Mouse (Mus musculus) midbrain, postnatal 0 days (tissue): ENCODE results near the gene BC025920. TPM values are rescaled to one million over a fixed set of nuclear protein-coding genes. Genes with fewer than 3 reads are reported as not detected.
A peak's percentile ranks its signal among the peaks of the same experiment; 100 is the strongest.
"Not testable (repeated sequence)": the region's sequence is repeated elsewhere in the genome, so short reads cannot be mapped to it uniquely, and the experiment has no call there.

Experiments used
- ATAC-seq: fragments of 200-750 bp; cut with Nextera tagmentation; 2 replicates; pipeline ENCODE4 v1.8.0; 2017; ENCODE audit warnings: moderate number of reproducible peaks, mild to moderate bottlenecking, moderate TSS enrichment, moderate library complexity; ENCODE audit not compliant: low FRiP score
- DNase-seq: peaks from one replicate; pipeline ENCODE4 v3.0.0-alpha.2; 2015; ENCODE audit warnings: low spot score
- H3K27ac ChIP-seq: fragments of 300-500 bp; sonication (generic); 2 replicates; pipeline ENCODE4 v1.5.1; 2014; ENCODE audit warnings: low read depth, mild to moderate bottlenecking, low read length, mixed read lengths
- H3K27me3 ChIP-seq: fragments of 300-500 bp; sonication (generic); 2 replicates; pipeline ENCODE4 v1.6.1; 2014; ENCODE audit warnings: low read length, control low read depth, mixed read lengths; ENCODE audit not compliant: insufficient read depth
- H3K36me3 ChIP-seq: fragments of 300-500 bp; sonication (generic); 2 replicates; pipeline ENCODE4 v1.6.1; 2014; ENCODE audit warnings: low read length, control low read depth, mixed read lengths; ENCODE audit not compliant: insufficient read depth
- H3K4me1 ChIP-seq: fragments of 300-500 bp; sonication (generic); 2 replicates; pipeline ENCODE4 v1.6.1; 2014; ENCODE audit warnings: mild to moderate bottlenecking, control low read depth, antibody characterized with exemption, low read length, mixed read lengths; ENCODE audit not compliant: insufficient read depth
- H3K4me2 ChIP-seq: fragments of 300-500 bp; sonication (generic); 2 replicates; pipeline ENCODE4 v1.6.1; 2014; ENCODE audit warnings: low read depth, mild to moderate bottlenecking, low read length, mixed read lengths; ENCODE audit not compliant: poor library complexity, severe bottlenecking
- H3K4me3 ChIP-seq: fragments of 300-500 bp; sonication (generic); 2 replicates; pipeline ENCODE4 v1.5.1; 2014; ENCODE audit warnings: low read depth, mild to moderate bottlenecking, low read length, moderate library complexity
- H3K9ac ChIP-seq: fragments of 300-500 bp; sonication (generic); replicated peaks from 2 replicates; pipeline ENCODE4 v1.6.1; 2014; ENCODE audit warnings: mild to moderate bottlenecking, low read length, moderate library complexity, mixed read lengths; ENCODE audit not compliant: poor library complexity, severe bottlenecking
- H3K9me3 ChIP-seq: fragments of 300-500 bp; sonication (generic); 2 replicates; pipeline ENCODE4 v1.6.1; 2016; ENCODE audit warnings: low read length, control low read depth
- CTCF ChIP-seq: IDR thresholded peaks from 2 replicates; pipeline ENCODE4 v1.5.1; 2016; ENCODE audit warnings: antibody characterized with exemption, mild to moderate bottlenecking
- WGBS: fragments of 180-500 bp; shearing (Covaris S2); extraction: QIAGEN DNeasy Blood & Tissue Kit; methylation state at CpG from one replicate; pipeline ENCODE4 v1.1.7; 2014; 5-methylcytosine and 5-hydroxymethylcytosine counted together
- polyA plus RNA-seq: library from polyadenylated mRNA; unstranded; fragments of >200 nt; fragmentation: Nextera tagmentation; extraction: Ambion mirVana; gene quantifications from 2 replicates; pipeline ENCODE4 v1.2.1, GENCODE M21; 2015
- total RNA-seq: library from RNA; depleted of rRNA; stranded (reverse); fragments of >200 nt; gene quantifications from 2 replicates; pipeline ENCODE4 v1.2.3, GENCODE M21; 2014

BC025920 gene
- total and polyA plus RNA-seq, 2 experiments from 2014 or later = 1.2 to 1.6 TPM

DNA sequence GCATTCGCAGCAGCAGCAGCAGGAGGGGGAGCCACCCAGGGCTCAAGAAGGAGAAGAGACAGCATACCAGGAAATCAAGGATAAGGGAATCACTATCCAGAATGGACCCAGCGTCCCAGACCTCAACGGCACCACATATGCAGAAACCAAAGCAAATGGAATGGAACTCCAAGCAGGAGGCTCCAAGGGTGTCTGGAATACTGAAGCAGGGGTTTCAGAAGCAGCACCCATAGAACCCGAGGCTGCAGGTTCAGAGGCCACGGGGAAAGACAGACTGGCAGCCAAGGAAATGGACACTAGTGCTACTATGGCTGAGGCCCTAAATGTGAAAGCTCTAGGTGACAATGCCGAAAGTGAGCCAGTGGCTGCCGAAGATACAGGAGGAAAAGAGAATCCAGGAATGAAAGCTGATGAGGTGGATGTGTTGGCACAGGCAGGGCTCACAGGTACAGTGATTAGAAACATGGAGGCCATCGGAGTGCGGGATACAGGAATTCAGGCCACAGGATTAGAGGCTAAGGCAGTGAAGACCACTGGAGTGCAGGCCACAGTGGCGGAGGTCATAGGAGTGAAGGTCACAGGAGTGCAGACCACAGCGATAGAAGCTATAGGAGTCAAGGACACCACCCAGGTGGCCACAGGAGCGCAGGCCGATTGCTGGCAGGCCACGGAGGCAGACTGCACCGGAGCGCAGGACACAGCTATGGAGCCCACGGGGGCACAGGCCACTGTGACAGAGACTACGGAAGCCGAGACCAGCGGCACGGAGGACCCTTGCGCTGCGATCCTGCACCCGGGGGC, 36.8 kb downstream of the BC025920 start:
- ATAC-seq = peak; percentile 57; the same call in 1 of the 2 replicates
- H3K27me3 ChIP-seq = no peaks in the 10 kb centered on the region
- H3K27ac ChIP-seq = peak overlapping the region; percentile 95
- TF ChIP-seq CTCF = no peak
- no peaks in the 10 kb centered on the region for H3K9me3 ChIP-seq
- WGBS = 19% methylated on average over 24 of the region's 24 CpGs
- H3K9ac ChIP-seq = peak overlapping the region; percentile 90
- no peak for DNase-seq
- peak overlapping the region; percentile 91 for H3K4me2 ChIP-seq
- H3K4me1 ChIP-seq = peaks cover 18% of the 10 kb centered on the region
- peak overlapping the region; percentile 67 for H3K4me3 ChIP-seq
- 0 out of 2 replicates have a peak, but pooled peaks cover 3% of the 10 kb centered on the region for H3K36me3 ChIP-seq

DNA sequence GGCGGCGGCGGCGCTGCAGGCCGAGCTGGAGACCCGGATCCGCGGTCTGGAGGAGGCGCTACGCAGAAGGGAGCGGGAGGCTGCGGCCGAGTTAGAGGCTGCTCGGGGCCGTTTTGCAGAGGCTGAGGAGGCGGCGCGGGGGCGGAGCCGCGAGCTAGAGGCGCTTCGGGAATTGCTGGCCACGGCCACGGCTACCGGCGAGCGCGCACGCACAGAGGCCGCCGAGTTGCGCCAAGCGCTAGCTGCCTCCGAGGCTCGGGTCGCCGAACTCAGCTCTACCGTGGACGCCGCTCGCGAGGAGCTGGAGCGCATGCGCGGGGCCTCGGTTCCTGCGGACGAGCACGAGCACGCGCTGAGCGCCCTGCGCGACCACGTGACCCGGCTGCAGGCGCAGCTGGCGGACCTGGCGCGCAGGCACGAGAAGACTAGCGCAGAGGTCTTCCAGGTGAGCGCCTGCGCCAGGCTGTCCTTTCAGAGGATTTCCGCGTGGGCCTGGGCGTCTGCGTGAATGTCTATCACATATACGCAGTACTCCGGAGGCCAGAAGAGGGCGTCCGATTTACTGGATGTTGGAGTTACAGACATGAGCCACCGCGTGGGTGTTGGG, 37.5 kb downstream of the BC025920 start:
- peak overlapping the region; percentile 90 for H3K9ac ChIP-seq
- H3K27me3 ChIP-seq = no peaks in the 10 kb centered on the region
- peak overlapping the region; percentile 67 for H3K4me3 ChIP-seq
- H3K27ac ChIP-seq = peak overlapping the region; percentile 95
- ATAC-seq = peak; percentile 88
- peak; percentile 97 for DNase-seq
- 0 out of 2 replicates have a peak, but pooled peaks cover 3% of the 10 kb centered on the region for H3K36me3 ChIP-seq
- peak overlapping the region; percentile 91 for H3K4me2 ChIP-seq
- H3K9me3 ChIP-seq = no peaks in the 10 kb centered on the region
- under 1% methylated on average over 75 of the region's 75 CpGs for WGBS
- peak; percentile 76 for TF ChIP-seq CTCF
- peaks cover 18% of the 10 kb centered on the region for H3K4me1 ChIP-seq

DNA sequence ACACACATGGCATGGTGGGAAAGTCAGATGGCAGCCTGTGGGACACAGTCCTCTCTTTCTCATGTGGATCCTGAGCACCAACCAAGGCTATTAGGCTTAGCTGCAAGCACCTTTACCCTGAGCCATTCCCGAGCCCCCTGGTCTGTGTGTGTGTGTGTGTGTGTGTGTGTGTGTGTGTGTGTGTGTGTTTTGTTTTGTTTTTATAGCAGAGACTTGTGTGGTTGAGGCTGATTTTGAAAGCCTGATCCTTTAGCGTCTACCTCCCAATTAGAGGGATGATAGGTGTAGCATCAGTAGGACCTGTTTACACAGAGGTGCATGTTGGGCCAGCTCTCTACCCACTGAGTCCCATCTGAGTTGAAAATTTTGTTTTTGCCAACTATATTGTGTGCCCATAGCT, 38.1 kb downstream of the BC025920 start:
- no peak for TF ChIP-seq CTCF
- 61% methylated on average over 2 of the region's 2 CpGs for WGBS
- Histone ChIP-seq H3K36me3 (0 out of 2 replicates have a peak, but pooled peaks cover 3% of the 10 kb centered on the region), H3K9me3 (no peaks in the 10 kb centered on the region), H3K27me3 (no peaks in the 10 kb centered on the region), H3K27ac (peak overlapping the region; percentile 95), H3K4me2 (peak overlapping the region; percentile 91), H3K4me3 (peak overlapping the region; percentile 67), H3K9ac (peak overlapping the region; percentile 90; the same call in 1 of the 2 replicates), H3K4me1 (peaks cover 18% of the 10 kb centered on the region)
- ATAC-seq (no peak), DNase-seq (no peak)

DNA sequence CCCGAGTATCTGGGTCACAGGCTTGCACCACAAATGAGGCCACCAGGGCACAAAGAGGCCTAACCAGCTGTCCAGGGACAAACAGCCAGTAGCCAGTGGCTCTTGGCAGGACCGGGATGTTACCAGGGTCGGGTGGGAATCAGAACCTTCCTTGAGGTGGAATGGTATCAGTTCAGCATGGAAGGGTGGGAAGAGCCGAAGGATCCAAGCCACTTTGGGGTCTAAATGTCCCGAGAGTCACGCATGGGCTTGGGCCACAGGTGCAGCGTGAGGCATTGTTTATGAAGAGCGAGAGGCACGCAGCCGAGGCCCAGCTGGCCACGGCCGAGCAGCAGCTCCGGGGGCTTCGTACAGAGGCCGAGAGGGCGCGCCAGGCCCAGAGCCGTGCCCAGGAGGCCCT, 38.6 kb downstream of the BC025920 start:
- no peak for TF ChIP-seq CTCF
- Histone ChIP-seq H3K4me1 (peaks cover 18% of the 10 kb centered on the region), H3K4me3 (no peak overlapping the region), H3K36me3 (0 out of 2 replicates have a peak, but pooled peaks cover 1% of the 10 kb centered on the region), H3K9ac (no peak overlapping the region), H3K9me3 (no peaks in the 10 kb centered on the region), H3K4me2 (no peak overlapping the region), H3K27me3 (no peaks in the 10 kb centered on the region), H3K27ac (no peak overlapping the region)
- DNase-seq (no peak), ATAC-seq (no peak)
- WGBS = 91% methylated on average over 18 of the region's 18 CpGs

DNA sequence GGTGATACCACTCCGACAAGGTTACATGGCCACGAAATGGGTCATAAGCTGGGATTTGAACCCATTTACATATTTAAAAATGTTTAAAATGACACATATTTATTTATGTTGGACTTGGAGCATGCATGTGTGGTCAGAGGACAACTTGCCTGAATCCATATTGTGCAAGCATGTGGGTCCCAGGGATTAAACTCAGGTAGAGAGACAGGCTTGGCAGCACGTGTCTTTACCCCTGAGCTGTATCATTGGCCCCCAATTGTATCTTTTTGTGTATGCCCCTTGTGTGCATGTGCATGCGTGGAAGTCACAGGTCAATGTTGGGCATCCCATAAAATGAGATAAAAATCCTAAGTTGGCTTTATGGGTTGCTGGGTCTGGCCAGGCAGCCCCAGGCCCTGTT, 39.3 kb downstream of the BC025920 start:
- DNase-seq = no peak
- Histone ChIP-seq H3K27me3 (no peaks in the 10 kb centered on the region), H3K27ac (no peak overlapping the region), H3K9me3 (no peaks in the 10 kb centered on the region), H3K4me1 (peaks cover 20% of the 10 kb centered on the region), H3K9ac (no peak overlapping the region), H3K36me3 (no peaks in the 10 kb centered on the region), H3K4me2 (no peak overlapping the region), H3K4me3 (no peak overlapping the region)
- no peak for TF ChIP-seq CTCF
- no peak for ATAC-seq
- 84% methylated on average over 4 of the region's 4 CpGs for WGBS

DNA sequence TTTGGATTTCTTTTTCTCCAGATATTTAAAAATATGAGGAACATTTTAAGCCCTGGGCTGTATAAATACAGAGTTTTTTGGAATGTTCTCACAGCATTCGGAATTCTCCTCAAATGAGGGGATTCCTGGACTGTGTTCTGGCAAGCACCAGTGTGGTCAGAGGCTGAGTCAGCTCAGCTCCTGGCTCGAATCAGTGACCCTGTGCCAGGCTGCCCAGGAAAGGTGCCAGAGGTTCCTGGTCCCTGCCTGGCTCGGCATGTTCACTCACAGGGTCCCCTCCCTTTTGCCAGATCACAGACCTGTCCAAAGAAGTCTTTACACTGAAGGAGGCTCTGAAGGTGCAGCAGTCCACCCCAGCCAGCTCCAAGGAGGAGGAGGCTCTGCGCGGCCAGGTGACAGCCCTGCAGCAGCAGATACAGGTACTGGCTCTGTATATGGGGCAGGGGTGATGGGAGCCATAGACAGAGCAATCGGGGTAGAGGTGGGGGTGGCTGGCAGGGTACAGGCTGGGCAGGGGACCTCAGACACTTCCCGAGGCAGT, 40.0 kb downstream of the BC025920 start:
- H3K9ac ChIP-seq = no peak overlapping the region
- H3K4me3 ChIP-seq = no peak overlapping the region
- ATAC-seq = no peak
- H3K4me1 ChIP-seq = peaks cover 20% of the 10 kb centered on the region
- no peaks in the 10 kb centered on the region for H3K36me3 ChIP-seq
- no peak for DNase-seq
- no peaks in the 10 kb centered on the region for H3K9me3 ChIP-seq
- H3K4me2 ChIP-seq = no peak overlapping the region
- 79% methylated on average over 7 of the region's 7 CpGs for WGBS
- no peak for TF ChIP-seq CTCF
- no peaks in the 10 kb centered on the region for H3K27me3 ChIP-seq
- no peak overlapping the region for H3K27ac ChIP-seq

DNA sequence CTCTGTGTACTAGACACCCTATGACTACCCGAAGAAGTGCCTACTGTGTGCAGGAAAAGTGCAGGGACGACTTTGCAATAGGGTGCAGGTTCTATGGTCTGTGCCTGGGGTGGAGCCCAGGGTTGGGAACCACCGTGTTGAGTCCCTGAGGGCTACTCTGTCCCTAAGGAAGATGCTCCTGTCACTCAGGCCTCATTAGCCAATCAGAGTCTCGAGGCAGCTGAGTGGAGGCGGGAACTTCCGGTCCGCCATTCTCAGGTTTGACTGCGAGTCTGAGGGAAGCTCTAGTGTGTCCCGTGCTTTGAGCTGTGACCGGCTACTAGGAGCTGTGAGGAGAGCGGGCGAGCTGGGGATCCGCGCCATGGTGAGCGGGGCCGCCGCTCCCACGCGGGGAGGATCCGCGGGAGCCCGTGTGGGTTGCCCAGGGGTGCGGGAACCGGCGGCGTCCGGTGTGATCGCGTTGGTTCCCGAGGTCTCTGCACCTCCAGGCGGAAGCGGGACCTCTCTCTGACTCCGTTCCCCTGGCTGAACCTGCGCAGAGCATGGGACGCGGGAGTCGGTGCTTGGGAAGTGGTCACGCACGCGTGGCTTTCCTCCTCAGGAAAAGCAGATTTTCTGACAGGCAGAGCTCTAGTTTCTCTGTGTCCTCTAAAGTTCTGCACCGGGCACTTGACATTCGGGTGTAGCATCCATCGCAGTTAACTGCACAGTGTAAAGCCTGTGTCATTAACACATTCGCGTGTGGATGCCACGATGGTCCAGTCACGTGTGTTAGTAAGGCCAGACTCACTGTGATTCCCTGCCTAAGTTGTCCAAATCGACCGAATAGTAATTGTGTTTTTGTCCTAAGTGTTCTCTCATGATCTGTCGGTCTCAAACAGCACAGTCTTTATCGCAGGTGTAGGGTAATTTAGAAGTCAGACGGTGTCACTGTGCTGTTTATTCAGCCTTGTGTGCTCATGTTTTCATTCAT, 43.0 kb downstream of the BC025920 start, which contains the start of gene Gm10778:
Gene Gm10778, plus strand, starts transcription at position 257 of the 973 bp plus-strand sequence.
- peak; percentile 93 for DNase-seq
- peak; percentile 92 for ATAC-seq
- H3K9me3 ChIP-seq, H3K36me3 ChIP-seq, H3K27me3 ChIP-seq, H3K4me1 ChIP-seq: not testable (repeated sequence)
- peak within 1 kb of the TSS; percentile 69 for H3K27ac ChIP-seq
- WGBS = 4% methylated on average over 22 of the region's 52 CpGs
- H3K4me3 ChIP-seq = peak within 1 kb of the TSS; percentile 45
- H3K9ac ChIP-seq = peak within 1 kb of the TSS; percentile 52
- H3K4me2 ChIP-seq = peak within 1 kb of the TSS; percentile 50
